Mouse (Mus musculus): ENCODE data around the gene Carns1. TPM values are rescaled to one million over a fixed set of nuclear protein-coding genes. Genes with fewer than 3 reads are reported as not detected.

Carns1 gene
- polyA plus RNA-seq, 1 experiment from 2014 or later: 2.8 TPM

- Histone ChIP-seq H3K4me1 (peaks cover 10% of the 10 kb centered on the region), H3K27ac (no peak overlapping the region), H3K9me3 (no peaks in the 10 kb centered on the region), H3K9ac (no peak overlapping the region), H3K4me2 (no peak overlapping the region), H3K27me3 (no peaks in the 10 kb centered on the region), H3K36me3 (no peaks in the 10 kb centered on the region), H3K4me3 (no peak overlapping the region)
- 63% methylated on average over 3 of the region's 3 CpGs for WGBS
- ATAC-seq (ENCODE audit: borderline replicate concordance, extremely low read depth, low FRiP score, low TSS enrichment): no peak
Observed at GRCm38 (mm10) chr19:4187303-4187702, 12.0 kb upstream of the Carns1 start.

DNA sequence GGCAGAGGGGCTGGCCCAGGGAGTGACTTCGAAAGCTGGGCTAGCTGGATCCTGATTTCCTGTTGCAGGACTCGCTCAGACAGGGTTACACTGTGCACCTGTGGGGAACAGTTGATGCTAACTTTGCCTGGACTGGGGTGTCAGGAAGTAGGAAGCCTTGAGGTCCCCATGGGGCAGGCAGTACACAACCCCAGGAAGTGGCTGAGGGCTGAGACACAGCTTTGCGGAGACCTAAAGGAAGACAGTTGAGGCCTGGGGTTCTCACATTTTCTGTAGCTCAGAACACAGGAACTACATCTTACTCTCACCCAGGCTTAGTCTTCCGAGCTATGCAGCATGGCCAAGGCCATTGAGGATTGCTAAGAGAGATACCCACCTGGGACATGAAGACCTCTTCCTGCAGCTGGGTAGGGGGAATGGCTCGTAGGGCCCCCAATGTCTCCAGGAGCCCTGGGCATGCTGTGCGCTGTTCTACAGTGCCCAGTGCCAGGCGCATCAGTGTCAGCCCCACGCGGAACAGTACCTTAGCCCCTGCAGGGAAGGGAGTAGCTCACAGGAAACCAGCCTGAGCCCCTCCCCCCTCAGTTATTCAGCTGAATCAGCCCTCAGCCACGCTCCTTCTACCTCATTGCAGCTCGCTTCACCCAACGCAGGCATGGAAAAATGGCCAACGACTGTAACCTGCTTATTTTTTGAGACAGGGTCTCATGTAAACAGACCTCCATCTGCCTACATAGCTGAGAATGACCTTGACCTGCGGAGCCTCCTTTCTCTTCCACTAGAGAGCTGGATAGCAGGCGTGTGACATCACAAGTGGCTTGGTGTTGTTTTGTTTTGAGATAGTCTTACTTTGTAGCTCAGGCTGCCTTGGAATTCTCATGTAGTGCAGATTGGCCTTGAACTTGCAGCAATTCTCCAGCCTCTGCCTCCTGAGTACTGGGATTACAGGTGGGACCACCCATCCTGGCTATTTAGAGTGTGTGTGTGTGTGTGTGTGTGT is 10.0 kb upstream of the Carns1 start:
- Histone ChIP-seq H3K27ac (peak overlapping the region; percentile 46), H3K27me3 (no peaks in the 10 kb centered on the region), H3K36me3 (no peaks in the 10 kb centered on the region), H3K9me3 (no peaks in the 10 kb centered on the region), H3K4me1 (peaks cover 12% of the 10 kb centered on the region), H3K9ac (no peak overlapping the region), H3K4me2 (no peak overlapping the region), H3K4me3 (no peak overlapping the region)
- ATAC-seq (ENCODE audit: borderline replicate concordance, extremely low read depth, low FRiP score, low TSS enrichment): no peak
- WGBS: 42% methylated on average over 15 of the region's 15 CpGs

DNA sequence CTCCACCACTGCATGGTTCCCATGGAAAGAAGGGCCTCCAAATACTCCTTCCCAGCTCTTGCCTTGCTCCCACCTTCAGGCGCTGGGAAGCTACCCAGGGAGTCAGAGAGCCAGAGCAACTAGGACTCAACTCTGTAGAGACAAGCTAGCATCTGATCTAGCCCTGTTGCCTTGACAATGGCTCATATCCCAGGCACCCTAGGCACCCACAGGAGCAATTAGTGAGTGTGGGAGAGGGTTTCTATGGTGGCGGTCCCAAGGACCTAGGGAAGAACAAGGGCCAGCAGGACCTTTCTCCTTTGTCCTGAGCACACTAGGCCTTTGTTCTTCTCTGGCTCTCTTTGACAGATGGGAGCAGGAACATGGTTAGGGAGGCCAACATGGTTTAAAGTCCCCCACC is 8.4 kb upstream of the Carns1 start:
- ATAC-seq (ENCODE audit: borderline replicate concordance, extremely low read depth, low FRiP score, low TSS enrichment): no peak
- Histone ChIP-seq H3K27ac (no peak overlapping the region), H3K4me1 (peaks cover 12% of the 10 kb centered on the region), H3K9me3 (no peaks in the 10 kb centered on the region), H3K36me3 (no peaks in the 10 kb centered on the region), H3K4me2 (no peak overlapping the region), H3K9ac (no peak overlapping the region), H3K27me3 (no peaks in the 10 kb centered on the region), H3K4me3 (no peak overlapping the region)
- 67% methylated on average over 2 of the region's 2 CpGs for WGBS

GRCm38 (mm10) chr19:4181892-4182291 is 6.6 kb upstream of the Carns1 start:
- ATAC-seq (ENCODE audit: borderline replicate concordance, extremely low read depth, low FRiP score, low TSS enrichment): no peak
- no peaks in the 10 kb centered on the region for H3K9me3 ChIP-seq
- no peak overlapping the region for H3K9ac ChIP-seq
- no peak overlapping the region for H3K4me3 ChIP-seq
- H3K4me1 ChIP-seq: peaks cover 12% of the 10 kb centered on the region
- 33% methylated on average over 3 of the region's 3 CpGs for WGBS
- H3K27me3 ChIP-seq: no peaks in the 10 kb centered on the region
- H3K27ac ChIP-seq: no peak overlapping the region
- H3K4me2 ChIP-seq: no peak overlapping the region
- H3K36me3 ChIP-seq: no peaks in the 10 kb centered on the region

- 83% methylated on average over 7 of the region's 7 CpGs for WGBS
Observed at GRCm38 (mm10) chr19:4180411-4180810, 5.1 kb upstream of the Carns1 start.

DNA sequence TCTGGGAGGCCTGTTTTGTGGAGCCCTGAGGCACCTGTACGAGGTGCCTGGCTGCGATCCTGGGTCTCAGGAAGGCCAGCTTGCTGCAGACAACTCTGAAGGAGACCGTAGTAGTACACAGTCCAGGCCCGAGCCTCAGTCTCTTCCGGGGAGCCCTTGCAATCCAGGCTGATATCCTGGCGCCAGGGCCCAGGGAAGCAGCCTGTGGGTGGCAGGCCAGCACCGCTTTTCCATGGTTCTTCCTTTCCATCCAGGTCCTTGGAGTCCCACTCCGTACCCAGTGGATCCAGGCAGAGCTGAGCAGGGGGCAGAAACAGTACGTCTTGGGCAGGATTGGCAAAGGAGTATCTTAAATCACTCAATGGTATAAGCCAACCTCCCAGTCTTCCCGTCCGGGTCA is 2.4 kb downstream of the Carns1 start:
- no peak overlapping the region for H3K4me2 ChIP-seq
- 0 out of 2 replicates have a peak overlapping the region, but pooled peaks have one; percentile 13 for H3K9ac ChIP-seq
- H3K4me1 ChIP-seq: peaks cover 35% of the 10 kb centered on the region
- H3K4me3 ChIP-seq: no peak overlapping the region
- no peaks in the 10 kb centered on the region for H3K9me3 ChIP-seq
- 61% methylated on average over 11 of the region's 11 CpGs for WGBS
- no peak overlapping the region for H3K27ac ChIP-seq
- no peak for ATAC-seq (ENCODE audit: borderline replicate concordance, extremely low read depth, low FRiP score, low TSS enrichment)
- H3K27me3 ChIP-seq: no peaks in the 10 kb centered on the region
- H3K36me3 ChIP-seq: no peaks in the 10 kb centered on the region

More at GRCm38 (mm10) chr19:4180411-4180810, 5.1 kb upstream of the Carns1 start:
- Histone ChIP-seq H3K36me3 (no peaks in the 10 kb centered on the region), H3K9ac (no peak overlapping the region), H3K4me3 (no peak overlapping the region), H3K4me2 (no peak overlapping the region), H3K9me3 (no peaks in the 10 kb centered on the region), H3K27me3 (no peaks in the 10 kb centered on the region), H3K27ac (no peak overlapping the region), H3K4me1 (peaks cover 17% of the 10 kb centered on the region)
- no peak for ATAC-seq (ENCODE audit: borderline replicate concordance, extremely low read depth, low FRiP score, low TSS enrichment)

DNA sequence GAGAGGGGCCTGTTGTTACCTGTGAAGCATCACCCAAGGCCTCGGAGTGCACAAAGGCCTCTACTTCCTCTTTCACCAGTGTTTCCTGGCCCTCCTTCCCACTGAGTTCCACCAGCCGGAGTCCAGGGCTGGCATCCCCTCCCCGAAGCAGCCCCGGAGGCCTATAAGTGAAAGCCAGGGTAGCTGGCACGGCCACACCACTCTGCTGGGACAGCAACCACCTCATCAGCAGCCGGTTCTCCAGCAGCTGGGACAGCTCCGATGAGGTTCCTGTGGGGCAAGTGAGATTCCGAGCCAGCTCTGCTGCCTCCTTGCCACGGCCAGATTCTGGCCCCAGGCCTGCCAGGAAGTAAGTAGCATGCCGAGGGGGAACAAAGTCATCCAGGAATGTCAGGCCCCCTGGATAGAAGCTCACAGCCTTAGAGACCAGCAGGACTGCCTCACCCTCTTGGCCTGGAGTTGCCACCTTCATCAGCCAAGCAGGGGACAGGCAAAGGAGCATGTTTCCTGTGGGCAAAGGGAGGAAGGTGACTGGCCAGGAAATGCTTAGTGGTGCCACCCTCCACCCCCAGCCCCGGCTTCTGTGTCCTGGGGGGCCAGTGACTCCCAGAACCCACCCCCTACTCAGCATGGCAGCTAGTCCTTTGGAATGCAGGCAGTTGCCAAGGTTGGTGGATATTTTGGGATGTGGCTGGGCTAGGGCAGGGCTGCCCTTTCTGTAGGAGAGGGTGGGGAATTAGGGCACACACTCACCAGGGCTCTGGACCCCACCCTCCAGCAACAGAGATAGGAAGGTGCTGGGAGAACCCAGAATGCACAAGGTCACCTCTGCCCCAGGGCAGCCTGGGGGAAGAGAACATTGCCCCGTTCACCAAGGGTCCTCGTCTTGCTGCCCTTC is 3.6 kb downstream of the Carns1 start:
- Histone ChIP-seq H3K4me2 (no peak overlapping the region), H3K4me3 (no peak overlapping the region), H3K9me3 (no peaks in the 10 kb centered on the region), H3K4me1 (peaks cover 35% of the 10 kb centered on the region), H3K27ac (peak overlapping the region; percentile 41), H3K27me3 (no peaks in the 10 kb centered on the region), H3K9ac (no peak overlapping the region), H3K36me3 (no peaks in the 10 kb centered on the region)
- no peak for ATAC-seq (ENCODE audit: borderline replicate concordance, extremely low read depth, low FRiP score, low TSS enrichment)
- WGBS: 35% methylated on average over 13 of the region's 13 CpGs

GRCm38 (mm10) chr19:4170723-4171392 is 4.4 kb downstream of the Carns1 start:
- ATAC-seq (ENCODE audit: borderline replicate concordance, extremely low read depth, low FRiP score, low TSS enrichment): no peak
- H3K4me1 ChIP-seq: peaks cover 34% of the 10 kb centered on the region
- no peak overlapping the region for H3K9ac ChIP-seq
- no peaks in the 10 kb centered on the region for H3K9me3 ChIP-seq
- H3K36me3 ChIP-seq: no peaks in the 10 kb centered on the region
- WGBS: 88% methylated on average over 10 of the region's 10 CpGs
- no peak overlapping the region for H3K4me2 ChIP-seq
- peak overlapping the region; percentile 41; the same call in 1 of the 2 replicates for H3K27ac ChIP-seq
- no peak overlapping the region for H3K4me3 ChIP-seq
- H3K27me3 ChIP-seq: no peaks in the 10 kb centered on the region

DNA sequence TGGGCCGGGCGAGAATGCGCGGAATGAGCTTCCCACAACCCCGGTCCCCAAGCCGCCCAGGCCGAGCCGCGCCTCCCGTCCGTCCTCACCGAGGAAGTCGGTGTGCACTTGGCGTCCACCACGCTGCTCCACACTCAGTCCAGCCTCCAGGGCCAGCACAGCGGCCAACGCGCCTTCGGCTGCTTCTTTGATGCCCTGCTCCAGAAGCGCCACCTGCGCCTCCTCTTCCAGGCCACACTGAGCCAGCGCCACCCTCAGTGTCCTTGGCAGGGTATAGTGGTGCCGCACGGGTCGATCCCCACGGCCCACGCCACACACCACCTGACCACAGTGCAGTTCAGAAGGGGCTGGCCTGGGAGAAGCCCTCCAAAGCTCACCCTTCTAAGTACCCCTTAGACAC is 5.5 kb downstream of the Carns1 start:
- Histone ChIP-seq H3K9ac (peak overlapping the region; percentile 71), H3K36me3 (no peaks in the 10 kb centered on the region), H3K4me1 (peaks cover 24% of the 10 kb centered on the region), H3K27me3 (no peaks in the 10 kb centered on the region), H3K4me2 (peak overlapping the region; percentile 85), H3K4me3 (peak overlapping the region; percentile 46), H3K9me3 (no peaks in the 10 kb centered on the region), H3K27ac (peak overlapping the region; percentile 86)
- 10% methylated on average over 27 of the region's 27 CpGs for WGBS
- peak; percentile 58 for ATAC-seq (ENCODE audit: borderline replicate concordance, extremely low read depth, low FRiP score, low TSS enrichment)

DNA sequence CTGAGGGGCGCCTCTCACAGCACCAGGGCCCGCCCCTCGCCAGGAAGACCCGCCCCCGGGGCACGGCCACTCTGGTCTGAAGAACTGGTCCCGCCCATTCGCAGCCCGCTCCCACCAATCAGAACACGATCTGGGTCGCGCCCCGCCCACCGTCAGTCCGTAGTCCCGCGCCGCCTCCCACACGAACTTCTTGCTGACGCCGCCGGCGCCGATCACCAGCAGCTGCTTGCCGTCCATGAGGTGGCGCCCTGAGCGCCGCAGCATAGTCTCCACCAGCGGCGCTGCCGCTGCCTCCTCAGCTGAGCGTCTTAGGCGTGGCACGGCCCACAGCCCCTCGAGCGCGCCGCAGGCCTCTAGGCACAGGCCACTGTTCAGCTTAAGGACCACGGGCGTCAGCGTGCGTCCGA is 5.9 kb downstream of the Carns1 start:
- H3K4me2 ChIP-seq: peak overlapping the region; percentile 85
- peak overlapping the region; percentile 46 for H3K4me3 ChIP-seq
- no peaks in the 10 kb centered on the region for H3K9me3 ChIP-seq
- no peaks in the 10 kb centered on the region for H3K36me3 ChIP-seq
- H3K27me3 ChIP-seq: no peaks in the 10 kb centered on the region
- peak; percentile 96 for ATAC-seq (ENCODE audit: borderline replicate concordance, extremely low read depth, low FRiP score, low TSS enrichment)
- peak overlapping the region; percentile 86 for H3K27ac ChIP-seq
- 0% methylated on average over 41 of the region's 43 CpGs for WGBS
- H3K9ac ChIP-seq: peak overlapping the region; percentile 71
- peaks cover 24% of the 10 kb centered on the region for H3K4me1 ChIP-seq

GRCm38 (mm10) chr19:4166678-4167476 is 8.4 kb downstream of the Carns1 start:
- Histone ChIP-seq H3K4me1 (peaks cover 37% of the 10 kb centered on the region), H3K27ac (no peak overlapping the region), H3K4me2 (no peak overlapping the region), H3K27me3 (no peaks in the 10 kb centered on the region), H3K36me3 (peaks cover 1% of the 10 kb centered on the region), H3K9me3 (no peaks in the 10 kb centered on the region), H3K9ac (no peak overlapping the region), H3K4me3 (no peak overlapping the region)
- 67% methylated on average over 9 of the region's 9 CpGs for WGBS
- no peak for ATAC-seq (ENCODE audit: borderline replicate concordance, extremely low read depth, low FRiP score, low TSS enrichment)
